Mouse (Mus musculus) left cerebral cortex, adult 9 months (tissue): ENCODE data around the gene Arrb1.

ENCODE experiments used
- DNase-seq, 2 experiments: peaks; one replicate each; pipeline ENCODE4 v3.0.0; 2022; ENCODE audit warnings: low spot score in 2 of 2

The Arrb1 gene

DNA sequence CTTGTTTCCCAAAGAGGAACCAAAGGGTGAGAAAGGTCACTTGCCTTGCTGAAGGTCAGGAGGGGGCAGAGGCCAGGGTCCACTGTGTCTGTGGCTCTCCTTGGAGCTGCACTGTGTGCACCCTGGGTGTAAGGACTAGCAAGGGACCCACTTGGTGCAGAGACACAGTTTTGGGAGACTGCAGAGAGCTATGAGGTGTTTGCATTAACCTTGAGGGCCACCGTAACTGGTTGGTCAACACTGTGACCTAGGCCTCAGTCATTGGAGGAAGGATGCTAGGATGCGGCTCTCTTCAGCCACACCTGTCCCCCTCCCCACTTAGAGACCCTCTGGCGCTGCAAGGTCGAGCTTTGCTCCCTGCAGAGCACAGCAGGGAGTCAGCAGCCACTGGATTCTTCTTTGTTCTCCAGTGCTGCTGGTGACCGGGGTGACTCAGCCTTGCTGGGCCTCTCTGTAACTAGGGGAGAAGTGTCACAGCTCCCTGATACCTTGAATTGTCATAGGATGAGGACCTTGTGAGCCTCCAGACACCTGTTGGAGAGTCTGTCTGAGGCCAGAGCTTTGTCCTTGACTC, 2.0 kb downstream of the Arrb1 start:
- DNase-seq, result no peak

DNA sequence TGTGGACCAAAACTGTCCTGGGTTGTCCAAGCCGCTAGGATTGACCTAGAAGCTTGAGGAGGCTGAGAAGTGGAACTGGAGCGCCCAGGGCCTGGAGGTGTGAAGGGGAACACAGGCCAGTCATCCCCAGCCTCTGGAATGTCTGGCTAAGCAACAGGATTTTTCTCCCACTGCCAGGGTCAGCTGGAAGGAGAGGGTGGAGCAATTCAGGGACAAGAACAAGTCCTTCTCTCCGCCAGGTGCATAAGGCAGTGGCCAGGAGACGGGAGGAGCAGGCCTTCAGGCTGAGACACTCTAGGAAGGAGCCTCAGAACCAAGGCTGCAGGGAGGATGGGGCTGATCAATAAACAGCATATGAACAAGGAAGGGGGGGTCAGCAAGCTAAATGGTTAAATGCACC, 3.2 kb downstream of the Arrb1 start:
- no peak for DNase-seq

DNA sequence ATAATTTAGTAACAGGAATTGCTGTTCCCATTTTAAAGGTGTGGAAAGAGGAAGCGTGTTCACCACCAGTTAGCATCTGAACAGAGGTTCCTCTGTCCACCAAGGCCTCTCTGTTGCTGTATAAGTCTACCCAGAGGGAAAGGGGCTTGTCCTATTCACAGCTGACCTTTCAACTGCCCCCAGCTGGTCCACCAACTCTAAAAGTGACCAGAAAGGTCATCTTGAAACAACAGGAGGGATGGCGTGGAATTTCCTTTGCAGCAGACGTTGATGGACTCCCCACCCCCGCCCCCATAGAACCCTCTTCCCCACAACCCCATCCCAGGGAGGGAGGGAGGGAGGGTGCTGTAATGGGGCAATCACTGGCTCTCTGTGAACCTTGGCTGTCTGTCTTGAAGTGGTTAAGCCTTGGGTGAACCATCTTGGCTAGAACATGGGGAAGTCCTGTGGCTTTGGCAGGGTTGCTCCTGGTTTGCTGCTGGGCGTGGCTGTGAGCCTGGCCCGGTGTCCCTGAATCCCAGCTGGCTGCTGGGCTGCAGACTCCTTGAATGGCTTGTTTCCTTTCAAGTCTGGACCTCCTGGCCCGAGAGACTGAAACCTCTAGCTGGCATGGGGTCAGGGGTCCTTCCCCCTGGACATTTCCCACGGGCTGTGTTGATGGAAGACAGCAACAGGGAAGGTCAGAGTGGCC, 4.1 kb downstream of the Arrb1 start:
- no peak for DNase-seq

DNA sequence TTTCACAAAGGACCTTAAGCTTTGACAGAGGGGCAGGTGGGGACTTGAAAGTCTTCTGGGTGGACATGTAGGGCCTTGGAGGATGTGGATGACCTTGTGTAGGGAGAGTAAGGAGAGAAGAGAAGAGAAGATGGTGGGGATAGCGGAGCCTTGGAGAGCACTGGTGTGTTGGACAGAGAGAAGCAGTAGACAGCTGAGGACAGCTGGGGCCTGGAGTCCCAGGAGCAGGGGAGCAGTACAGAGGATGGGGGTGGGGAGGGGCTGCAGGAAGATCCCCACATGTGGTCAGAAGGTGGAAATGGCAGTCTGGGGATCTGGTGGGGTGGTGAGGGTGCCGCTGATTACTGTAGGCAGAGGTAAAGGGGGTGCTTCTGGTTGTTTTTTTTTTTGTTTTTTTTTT, 4.8 kb downstream of the Arrb1 start:
- DNase-seq, result no peak

DNA sequence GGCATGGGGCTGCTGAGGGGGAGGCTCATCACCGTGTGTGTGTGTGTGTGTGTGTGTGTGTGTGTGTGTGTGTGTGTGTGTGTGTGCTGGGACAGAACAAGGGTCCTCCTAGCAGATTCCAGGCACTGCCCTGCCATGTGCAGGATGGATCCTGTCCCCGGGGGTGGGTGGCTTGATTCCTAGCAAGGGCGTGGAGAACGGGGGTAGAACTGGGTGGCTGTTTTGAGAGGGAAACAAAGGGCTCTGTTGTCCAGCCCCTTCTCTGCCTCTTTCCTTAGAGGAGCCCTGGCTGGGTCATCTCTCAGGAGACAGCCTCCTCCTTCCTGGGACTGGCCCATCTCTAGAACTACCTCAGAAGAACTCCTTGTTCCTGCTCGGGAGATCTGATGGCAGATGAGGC, 5.9 kb downstream of the Arrb1 start:
- DNase-seq, result no peak

DNA sequence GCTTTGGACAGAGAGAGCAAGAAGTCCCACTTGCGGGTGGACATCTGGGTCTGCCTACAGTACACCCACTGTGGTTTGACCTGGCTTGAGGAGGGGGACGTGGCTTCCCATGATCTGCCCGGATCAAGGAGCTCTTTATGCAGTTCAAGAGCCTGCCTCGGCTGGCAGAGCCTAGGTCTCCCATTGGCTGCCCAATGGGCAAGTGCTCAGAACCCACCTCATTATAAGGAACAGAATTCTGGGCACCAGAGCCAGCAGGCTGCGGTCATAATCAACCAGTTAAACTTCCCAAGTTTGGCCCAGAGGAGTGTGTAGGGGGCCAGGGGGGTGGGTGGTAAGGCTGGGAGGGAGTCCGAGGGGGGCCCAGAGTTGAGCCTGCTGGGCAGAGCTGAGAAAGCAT, 9.0 kb downstream of the Arrb1 start:
- peak in 1 of 2 experiments; percentile 48 for DNase-seq

DNA sequence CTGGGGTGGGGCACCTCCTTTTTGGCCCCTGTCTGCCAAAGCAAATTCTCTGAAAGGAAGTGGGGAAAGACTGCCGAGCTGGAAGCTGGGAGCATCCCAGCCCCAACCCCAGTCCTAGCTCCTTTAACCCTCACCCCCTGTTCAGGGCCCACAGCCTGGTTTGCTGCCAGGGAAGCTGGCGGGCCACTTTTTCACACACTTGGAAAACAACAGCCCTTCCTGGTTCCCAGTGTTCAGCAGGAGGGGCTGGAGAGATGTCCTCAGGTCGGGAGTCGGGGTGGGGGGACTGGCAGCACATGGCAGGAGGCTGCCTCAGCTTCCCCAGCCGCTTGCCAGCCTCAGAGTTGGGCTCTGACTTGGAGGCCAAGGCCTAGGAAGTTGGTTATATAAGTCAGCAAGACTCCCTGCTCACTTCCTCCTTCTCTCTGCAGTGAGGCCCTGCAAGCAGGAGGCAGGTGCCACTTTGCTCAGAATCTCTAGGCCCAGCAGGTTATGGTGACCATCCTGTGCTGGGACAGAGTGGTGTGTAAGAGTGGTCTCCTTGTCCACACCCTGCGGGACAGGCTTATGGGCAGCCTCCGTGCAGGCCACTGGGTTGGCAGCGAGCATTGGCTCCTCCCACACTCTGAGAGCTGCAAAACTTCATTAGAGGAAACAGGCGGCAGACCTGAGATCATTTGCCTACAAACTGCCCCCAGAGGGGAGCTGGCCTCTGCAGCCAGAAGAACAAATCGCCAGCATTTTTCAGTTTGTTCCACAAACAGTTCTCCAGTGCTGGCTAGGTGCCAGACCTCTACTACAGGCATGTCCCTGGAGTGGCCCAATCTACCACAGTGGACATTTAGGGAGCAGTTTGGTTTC, 10.8 kb downstream of the Arrb1 start:
- DNase-seq, result no peak

DNA sequence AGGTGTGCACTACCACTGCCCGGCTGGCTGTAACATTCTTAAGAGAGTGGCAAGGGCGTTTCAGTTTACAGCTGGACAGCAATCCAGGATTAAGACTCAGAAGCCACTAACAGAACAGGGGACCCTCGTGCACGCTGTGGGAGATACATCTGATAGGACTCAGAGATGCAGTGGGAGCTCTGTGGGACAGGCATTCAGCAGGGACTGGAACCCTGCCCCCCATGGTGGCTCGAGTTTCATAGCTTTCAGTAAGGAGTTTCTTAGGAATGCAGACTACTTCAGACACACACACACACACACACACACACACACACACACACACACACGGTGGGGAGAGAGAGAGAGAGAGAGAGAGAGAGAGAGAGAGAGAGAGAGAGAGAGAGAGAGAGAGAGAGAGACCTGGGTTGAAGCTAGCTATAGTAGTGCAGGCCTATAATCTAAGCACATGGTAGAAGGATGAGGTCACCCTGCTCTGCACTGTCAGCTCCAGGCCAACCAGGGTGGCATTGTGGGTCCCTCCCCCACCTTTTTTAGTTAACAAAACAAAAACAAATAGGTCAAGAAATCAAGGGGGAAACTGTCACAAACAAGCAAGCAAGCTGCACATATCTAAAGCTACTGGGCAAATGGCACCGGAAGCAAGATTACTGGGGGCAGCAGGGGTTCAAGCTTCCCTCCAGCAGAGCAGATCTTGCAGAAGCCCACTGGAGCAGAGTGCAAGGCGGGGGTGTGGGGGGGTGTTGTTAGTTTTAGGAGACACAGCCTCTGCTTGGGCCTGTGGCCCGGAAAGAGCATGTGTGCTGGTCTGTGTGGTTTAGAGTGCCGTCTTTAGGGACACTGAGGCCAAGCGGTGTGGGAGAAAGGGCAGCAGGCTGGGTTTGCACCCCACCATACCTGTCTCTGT, 12.6 kb downstream of the Arrb1 start:
- DNase-seq, result no peak

DNA sequence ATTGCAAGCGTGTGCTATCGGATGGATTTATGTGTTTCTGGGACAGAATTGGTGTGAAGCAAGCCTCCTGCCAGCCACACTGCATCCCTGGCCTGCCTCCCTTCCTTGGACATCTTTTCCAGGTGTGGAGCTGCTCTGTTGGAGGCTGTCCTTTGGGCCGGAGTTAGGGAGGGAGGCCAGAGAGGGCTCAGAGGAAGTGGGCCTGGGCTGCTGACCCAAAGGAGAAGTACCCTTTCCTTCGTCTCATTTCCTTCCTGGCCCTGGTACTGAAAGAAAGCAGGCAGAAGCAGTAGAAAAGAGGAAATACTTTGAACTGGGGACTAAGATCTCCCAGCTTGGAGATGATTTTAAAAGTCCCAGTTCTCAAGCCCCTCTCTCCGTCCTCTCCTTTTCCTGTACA, 14.4 kb downstream of the Arrb1 start:
- DNase-seq, result no peak

DNA sequence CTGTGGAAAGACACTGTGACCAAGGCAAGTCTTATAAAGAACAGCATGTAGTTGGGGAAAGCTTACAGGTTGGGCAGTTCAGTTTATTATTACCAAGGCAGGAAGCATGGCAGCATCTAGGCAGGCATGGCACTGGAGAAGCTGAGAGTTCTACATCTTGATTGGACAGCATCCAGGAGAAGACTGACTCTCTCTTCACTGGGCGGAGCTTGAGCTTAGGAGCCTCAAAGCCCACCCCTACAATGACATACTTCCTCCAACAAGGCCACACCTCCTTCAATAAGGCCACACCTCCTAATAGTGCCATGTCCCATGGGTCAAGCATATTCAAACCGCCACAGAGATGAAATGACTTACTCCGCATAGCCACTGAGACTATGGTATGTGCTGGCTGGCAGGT, 16.4 kb downstream of the Arrb1 start:
- DNase-seq, result no peak

DNA sequence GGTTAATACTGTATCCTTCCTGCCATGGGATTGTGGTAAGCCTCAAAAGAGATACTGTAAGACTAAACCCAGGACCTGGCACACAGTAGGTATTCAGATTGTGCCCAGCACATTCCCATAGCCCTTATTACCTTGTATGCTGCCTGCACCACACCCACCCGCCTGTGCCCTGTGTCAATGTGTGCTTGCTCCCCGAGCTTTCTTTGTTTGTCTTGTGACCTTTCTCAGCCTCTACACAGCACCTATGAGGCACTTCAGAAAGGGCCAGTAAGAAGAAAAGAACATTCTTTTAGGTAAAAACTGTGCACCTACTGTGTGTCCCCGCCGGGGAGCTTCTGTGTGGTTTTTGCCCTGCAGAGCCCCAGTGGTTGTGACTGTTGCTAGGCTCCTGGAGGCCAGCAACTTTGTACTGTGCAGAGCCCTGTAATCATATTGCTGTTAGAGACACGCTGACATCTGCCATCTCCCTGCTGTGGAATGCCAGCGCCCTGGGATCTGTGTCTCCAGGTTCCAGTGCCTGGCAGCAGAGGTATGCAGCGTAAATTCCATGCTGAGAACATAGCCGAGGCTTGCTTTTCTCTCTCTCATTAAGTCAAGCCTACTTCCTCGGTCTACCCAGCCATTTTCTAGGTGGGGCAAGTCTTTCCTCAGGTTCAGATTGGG, 18.1 kb downstream of the Arrb1 start:
- DNase-seq, result no peak

DNA sequence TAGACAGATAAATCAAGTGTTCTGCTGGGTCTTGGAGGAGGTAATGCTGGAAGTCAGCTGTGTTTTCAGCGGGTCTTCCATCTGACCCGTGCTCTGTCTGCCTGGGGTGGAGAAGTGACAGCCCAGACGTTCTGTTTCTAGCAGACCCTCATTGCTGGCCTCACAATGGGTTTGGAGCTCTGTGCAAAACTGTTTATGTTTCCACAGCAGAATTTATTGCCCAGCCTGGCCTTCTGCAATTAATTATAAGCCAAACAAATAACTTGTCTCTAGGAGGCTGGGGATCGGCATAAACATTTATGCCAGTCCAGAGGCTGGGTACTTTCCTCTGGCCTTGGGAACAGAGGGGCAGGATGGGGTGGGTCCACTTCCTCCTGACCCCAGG, 18.6 kb downstream of the Arrb1 start:
- no peak for DNase-seq

DNA sequence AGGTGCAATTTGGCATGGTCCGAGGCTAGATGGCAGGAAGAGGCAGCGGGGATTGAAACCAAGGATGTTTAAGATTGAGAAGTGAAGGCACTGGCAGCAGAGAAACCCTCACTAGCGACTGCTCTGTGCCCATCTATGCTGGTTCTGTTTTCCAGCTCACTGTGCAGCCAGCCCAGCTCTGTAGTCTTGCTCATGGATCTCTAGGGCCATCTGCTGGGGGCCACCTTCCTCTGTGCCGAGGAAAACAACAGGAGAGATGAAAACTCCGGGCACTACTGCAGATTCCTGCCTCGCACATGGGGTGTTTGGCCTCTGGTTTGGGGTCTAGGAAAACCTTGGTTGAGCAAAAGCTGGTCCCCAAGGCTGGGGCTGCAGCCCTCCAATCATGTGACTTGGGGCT, 20.6 kb downstream of the Arrb1 start:
- DNase-seq, result peak in 1 of 2 experiments; percentile 79

DNA sequence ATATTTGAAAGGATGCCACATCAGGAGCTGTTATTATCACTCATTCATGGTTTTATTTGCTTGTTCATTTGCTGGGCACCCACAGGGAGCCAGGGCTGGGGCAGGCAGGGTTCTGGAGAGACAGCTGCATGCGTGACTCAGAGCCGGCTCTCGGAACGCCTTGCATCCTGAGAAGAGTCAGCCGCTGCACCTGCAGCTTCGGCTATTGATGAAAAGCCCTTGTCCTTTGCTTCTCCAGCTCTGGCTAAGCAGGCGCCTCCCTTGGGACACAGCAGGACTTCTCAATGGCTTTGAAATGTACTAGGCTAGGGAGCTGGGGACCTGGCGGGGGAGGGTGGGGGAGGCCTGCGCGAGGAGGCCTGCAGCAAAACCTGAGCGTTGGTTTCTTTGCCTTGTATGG, 23.8 kb downstream of the Arrb1 start:
- no peak for DNase-seq

DNA sequence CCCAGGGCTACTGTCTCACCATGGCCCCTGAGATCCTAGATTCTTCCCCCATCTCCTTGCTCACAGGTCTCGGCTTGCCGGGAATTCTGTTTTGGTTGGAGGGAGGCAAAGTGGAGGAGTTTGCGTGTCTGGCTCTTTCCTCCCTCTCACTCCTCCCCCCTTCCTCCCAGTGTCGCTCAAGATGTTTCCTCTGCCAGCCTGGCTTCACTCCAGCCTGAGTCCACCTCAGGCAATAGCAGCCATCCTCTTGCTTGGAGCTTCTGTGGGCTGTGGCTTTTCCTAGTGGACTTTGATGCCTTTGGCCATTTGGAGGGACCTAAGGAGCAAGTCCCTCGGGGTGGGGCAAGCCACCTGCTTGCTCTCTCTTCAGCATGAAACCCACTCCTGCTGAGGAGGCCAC, 27.2 kb downstream of the Arrb1 start:
- peak in 1 of 2 experiments; percentile 51 for DNase-seq

DNA sequence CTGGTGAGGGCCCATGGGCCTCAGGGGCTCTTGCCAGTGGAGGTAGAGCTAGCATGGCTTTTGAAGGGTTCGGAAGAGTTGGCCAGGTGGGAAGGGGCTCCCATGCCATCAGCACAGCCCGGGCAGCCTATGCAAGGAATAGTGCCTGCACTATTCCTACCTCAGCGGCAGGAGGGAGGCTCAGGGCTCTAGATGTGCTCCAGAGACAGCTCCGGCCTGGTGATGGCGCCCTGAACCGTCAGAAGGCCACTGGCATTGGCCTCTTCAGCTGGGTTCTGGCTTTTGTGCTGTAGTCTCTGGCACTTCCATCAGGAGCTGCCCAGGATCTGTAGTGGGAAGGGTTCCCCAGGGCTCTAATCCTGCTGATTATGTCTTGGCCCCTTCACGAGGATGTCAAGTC, 28.0 kb downstream of the Arrb1 start:
- no peak for DNase-seq

DNA sequence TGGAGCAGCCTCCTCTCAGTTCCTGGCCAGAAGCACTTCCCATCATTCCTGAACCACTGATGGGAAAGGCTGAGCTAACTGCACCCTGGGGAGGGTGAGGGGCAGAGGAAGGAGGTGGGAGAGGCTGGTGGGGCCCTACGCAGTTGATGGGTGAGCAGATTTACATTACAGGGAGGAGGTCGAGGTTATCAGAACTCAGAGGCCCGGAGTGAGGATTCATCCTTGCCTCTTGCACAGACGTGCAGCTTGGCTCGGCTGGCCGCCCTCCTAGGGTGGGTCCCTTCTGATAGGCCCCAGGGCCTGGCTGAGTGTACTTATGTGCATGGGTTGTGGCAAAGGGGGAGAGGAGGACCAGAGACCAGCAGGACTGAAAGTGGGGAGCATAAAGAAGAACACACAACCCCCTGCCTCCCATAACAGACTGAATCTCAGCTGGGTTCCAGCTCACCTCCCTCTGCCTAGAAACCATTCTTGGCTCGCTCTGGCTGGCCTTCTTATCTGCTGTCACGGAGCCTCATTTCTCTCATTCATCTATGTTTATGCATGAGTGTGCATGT, 30.1 kb downstream of the Arrb1 start:
- no peak for DNase-seq

DNA sequence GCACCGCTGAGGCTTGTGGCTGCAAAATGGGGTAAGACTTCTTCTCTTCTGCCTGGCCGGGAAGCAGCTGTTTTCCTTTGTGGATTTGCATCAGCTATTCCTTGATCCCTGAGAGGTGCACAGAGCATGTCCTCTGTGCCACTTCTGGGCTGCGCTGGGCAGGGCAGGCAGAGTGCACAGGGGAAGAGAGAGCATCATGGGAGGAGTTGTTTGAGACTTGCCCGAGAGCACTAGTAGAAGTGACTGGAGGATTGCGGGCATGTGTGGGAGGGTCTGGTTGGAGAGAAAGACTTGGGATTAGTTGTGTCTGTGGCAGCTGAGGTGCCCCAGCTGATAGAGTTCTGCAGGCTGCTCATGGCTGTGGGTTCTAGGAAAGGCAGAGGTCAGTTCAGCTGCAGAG, 35.4 kb downstream of the Arrb1 start:
- DNase-seq, result no peak

DNA sequence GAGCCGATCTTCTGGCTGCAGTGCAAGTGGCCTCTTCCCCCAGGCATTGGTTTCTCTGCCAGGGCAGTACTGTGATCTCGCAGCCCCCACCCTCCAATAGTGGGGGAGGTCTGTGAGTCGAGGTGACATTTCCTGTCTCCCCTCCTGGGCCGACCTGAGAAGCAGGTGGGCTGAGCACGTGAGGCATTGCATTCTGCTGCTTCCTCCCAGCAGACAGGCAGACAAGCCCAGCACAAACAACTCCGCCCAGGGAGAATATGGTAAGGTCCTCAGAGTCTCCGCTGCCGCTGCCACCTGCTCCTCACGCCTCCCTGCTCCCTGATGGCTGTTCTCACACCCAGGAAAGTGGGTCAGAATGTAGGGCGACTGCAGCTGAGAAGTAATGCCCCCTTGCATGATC, 37.7 kb downstream of the Arrb1 start:
- peak in 1 of 2 experiments; percentile 55 for DNase-seq

DNA sequence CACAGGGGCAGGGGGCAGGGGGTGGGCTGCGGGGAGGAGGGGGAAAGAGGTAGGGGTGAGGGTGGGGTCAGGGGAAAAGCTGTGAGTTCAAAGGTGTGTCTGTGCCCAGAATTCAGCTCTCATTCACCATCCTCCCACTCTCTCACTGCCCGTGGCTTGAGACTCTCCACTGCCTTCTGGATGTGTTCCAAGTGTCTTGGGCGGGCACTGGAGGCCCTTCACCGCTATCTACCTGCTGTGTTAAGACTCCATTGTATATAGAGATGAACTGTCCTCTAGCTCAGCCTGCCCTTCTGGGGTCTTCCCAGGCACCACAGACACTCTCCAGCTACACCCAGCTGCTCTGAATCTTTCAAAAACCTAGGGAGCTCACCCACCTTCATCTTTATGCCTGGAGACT, 38.1 kb downstream of the Arrb1 start:
- no peak for DNase-seq

DNA sequence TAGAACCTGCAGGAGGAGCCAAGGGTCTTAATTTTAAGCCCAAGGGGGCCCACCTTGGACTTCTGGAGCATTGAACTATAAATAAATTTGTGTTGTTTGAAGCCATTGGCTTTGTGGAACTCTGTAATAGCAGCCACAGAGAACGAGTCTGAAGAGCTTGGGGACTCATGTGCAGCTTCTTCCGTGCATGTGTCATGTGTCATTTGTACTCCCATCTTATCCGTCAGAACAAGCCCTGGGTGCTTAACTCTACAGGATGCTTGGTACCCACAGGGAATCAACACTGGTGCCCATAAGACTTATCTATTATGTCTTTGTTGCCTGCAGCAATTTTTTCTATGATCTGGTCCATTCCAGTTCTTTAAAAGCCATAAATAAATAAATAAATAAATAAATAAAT, 43.0 kb downstream of the Arrb1 start:
- no peak for DNase-seq
